Mouse (Mus musculus): ENCODE data around the gene Alox12b. TPM values are rescaled to one million over a fixed set of nuclear protein-coding genes. Genes with fewer than 3 reads are reported as not detected.

The Alox12b gene
- total RNA-seq, 2 experiments from 2014 or later: not detected

- peak; percentile 93 for DNase-seq
These were observed 32.9 kb upstream of the Alox12b start for GRCm38 (mm10) chr11:69123693-69124497.

- DNase-seq: peak; percentile 80
These were observed 32.3 kb upstream of the Alox12b start for GRCm38 (mm10) chr11:69124498-69124847.

DNA sequence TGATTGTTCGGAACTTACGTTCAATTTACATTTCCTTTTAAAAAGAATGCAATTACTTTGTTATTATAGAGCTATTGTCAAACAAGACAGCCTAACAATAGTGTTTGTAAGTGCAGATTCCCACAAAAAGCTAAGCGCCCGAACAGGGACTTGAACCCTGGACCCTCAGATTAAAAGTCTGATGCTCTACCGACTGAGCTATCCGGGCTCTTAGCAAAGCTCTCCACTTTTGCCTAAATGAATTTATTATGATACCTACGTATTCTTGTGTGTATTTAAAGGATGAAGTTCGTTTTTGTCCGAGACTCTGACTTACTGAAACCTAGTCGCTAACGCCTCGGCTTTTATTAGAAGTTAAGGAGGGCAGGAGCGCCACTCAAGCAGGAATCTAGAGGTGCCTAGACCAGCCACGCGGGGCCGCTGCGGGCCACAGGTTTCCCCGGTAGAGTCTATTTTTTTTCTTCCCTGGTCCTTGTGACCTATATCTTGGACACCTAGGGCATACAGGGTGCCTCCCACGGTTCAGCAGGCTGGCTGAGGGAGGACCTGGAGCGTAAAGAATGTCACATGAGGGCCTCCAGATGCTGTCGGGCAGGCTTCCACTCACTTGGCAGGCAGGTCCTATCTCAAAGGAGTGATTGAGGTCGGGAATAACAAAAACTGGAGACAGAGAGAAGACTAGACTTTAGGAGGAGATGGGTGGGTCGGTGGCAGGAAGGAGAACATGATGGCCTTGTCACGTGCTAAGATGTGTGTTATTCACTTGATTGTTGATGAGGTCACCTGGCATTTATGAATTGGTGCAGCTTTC, 31.5 kb upstream of the Alox12b start:
- DNase-seq: peak; percentile 84

DNA sequence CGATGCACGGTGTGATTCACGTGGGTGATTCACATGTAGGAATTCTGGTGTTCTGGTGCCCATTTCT, 31.1 kb upstream of the Alox12b start, which contains the start of gene Aloxe3:
Gene Aloxe3 (plus strand): TSS at position 45 of the 67 bp plus-strand sequence.
- DNase-seq: no peak

- DNase-seq: no peak
These were observed 30.7 kb upstream of the Alox12b start for GRCm38 (mm10) chr11:69125919-69126705.

- no peak for DNase-seq
These were observed 30.1 kb upstream of the Alox12b start for GRCm38 (mm10) chr11:69126706-69127095.

DNA sequence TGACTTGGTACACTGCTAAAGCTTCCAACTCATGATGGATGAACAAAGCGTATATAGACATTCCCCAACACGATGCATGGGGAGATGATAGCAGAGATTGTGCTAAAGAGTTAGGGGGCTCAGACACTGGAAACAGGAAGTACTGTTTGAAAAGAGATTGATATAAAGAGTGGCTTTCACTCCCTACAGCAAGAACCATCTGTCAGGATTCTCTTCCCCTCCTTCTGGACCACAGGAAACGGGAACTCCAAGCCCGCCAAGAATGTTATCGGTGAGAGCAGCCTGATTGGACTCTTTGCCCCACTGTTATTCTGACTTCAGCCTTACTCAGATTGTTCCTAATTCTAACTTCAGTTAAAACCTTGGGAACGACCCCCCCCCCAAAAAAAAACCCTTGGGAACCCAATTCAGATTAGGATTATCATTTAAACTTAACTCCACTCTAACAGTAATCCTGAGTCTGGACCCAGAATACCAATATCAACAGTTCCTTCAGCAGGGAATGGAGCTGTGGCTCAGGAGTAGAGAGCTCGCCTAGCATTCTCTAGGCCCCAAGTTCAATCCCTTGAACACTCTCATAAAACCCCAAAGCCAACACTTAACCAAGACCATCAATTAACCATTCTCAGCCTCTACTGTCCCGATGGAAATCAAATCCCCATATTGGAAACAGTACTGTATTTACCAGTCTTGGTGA, 28.2 kb upstream of the Alox12b start:
- DNase-seq: no peak

- no peak for DNase-seq
These were observed 23.2 kb upstream of the Alox12b start for GRCm38 (mm10) chr11:69133566-69133922.

GRCm38 (mm10) chr11:69133923-69134621, 22.7 kb upstream of the Alox12b start:
- DNase-seq: peak; percentile 46

DNA sequence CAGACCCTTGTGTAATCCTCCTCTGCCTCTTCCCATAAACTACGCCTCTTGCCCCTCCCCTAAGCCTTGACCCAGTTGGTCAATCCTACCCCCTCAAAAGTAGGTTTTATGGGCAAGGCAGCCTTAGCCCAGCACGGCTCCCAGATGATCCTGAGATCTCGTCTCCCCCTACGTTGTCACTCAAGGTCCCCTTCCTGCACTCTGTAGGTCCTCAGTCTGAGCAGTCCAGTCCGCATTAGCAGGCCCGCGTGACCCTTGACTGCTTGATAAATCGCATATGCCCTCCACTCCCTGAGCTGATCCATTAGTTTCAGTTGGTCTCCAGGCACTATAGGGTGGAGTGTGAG, 22.2 kb upstream of the Alox12b start:
- no peak for DNase-seq

DNA sequence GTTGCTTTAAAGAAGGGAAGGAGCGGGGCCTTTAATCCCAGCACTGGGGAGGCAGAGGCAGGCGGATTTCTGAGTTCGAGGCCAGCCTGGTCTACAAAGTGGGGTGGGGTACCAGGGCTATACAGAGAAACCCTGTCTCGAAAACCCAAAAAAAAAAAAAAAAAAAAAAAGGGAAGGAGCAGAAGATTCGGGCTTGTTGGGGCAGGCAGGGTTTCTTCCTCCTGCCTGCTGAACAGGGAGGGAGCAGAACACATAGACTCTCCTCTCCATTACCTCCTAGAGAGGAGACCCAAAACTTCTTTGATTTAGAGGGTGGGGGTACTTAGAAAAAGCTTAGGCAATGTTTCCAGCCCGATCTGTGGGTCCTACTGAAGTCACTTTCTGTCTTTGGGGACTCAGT, 21.4 kb upstream of the Alox12b start:
- DNase-seq: no peak

- DNase-seq: no peak
These were observed 9.2 kb upstream of the Alox12b start for GRCm38 (mm10) chr11:69147546-69147945.

DNA sequence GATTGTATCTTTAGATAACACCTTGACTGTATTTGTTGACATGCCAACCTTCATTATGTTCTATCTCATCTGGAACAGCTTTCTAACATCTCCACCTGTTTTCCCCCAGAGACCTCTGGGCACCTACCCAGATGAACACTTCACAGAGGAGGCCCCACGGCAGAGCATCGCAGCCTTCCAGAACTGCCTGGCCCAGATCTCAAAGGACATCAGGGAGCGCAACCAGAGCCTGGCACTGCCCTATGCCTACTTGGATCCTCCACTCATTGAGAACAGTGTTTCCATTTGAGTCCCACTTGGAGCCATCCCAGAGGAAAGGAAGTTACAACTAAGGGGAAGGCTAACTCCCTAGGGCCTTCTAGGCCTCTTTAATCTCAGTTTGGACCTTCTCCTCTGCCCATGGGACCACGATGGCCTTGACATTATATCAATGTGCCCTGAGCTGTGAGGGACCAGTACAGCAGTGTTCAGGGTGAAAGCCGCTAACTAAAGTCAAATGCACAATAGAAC, 8.3 kb upstream of the Alox12b start:
- no peak for DNase-seq

GRCm38 (mm10) chr11:69149728-69150127, 7.1 kb upstream of the Alox12b start:
- peak; percentile 29 for DNase-seq

DNA sequence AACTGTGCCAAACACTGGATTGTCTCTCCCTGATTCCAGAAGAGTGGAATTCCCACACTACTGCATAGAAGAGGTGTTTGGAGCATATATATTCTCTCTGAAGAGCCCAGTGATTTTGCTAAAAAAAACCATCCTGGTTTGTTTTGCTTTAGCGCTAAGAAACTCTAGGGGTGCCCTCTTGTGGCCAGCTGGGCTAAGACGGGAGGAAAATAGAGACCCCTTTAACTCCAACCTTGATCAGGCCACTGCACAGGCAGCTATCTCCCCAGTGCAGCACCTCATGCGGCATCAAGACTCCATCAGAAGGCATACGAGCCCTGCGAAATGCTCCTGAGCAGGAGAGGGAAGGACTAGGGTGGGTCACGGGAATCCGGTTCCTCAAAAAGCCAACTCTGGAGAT, 6.3 kb upstream of the Alox12b start:
- peak; percentile 82 for DNase-seq

DNA sequence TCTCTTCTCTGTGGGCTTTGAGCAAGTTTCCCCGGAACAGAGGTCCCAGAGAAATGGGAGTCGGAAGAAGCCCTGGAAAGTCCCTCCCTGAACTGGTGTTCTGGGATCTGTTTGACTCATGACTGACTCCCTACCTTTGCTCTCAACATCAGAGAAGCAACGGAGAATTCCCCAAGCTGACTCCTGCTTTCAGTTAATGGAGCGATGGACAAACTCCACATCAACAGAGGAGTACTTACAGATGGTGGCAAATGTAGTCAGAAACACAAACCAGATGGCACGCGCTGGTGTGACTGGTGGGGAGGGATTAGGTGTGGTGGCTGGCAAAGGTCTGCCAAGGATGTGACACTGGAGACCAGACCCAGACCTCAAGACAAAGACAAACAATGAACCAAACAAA, 5.8 kb upstream of the Alox12b start:
- no peak for DNase-seq

GRCm38 (mm10) chr11:69153831-69154230, 3.0 kb upstream of the Alox12b start:
- no peak for DNase-seq

DNA sequence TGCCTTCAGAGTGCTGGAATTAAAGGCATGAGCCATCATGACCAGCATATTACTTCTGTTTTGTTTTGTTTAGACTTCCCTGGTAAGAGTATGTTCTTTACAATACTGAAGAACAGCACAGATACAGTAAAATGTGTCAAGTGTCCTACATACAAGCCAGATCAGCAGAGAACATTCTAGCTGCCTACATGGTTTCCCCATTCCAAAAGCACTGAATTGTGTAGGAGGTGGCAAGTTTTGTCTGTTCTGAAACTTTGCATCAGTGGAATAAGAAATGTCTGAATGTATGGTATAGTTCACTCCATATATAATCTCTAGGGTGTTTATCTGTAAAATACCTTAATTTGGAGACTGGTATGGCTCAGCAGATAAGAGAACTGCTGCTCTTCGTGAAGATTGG, 1.4 kb upstream of the Alox12b start:
- DNase-seq: no peak

DNA sequence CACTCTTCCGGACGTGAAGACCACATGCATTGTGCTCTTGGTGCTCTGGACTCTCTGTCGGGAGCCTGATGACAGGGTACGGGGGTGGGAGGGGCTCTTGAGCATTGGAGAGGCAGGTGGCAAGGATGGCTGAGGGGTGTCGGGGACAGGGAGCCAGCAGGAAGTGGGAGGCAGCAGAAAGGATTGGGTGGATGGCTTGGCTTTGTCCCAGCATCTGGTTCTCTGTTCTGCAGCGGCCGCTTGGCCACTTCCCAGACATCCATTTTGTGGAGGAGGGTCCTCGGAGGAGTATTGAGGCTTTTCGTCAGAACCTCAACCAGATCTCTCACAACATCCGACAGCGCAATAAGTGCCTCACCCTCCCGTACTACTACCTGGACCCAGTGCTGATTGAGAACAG, 12.5 kb downstream of the Alox12b start:
- DNase-seq: peak; percentile 26

- DNase-seq: peak; percentile 87
These were observed 14.8 kb downstream of the Alox12b start for GRCm38 (mm10) chr11:69171626-69172025.

DNA sequence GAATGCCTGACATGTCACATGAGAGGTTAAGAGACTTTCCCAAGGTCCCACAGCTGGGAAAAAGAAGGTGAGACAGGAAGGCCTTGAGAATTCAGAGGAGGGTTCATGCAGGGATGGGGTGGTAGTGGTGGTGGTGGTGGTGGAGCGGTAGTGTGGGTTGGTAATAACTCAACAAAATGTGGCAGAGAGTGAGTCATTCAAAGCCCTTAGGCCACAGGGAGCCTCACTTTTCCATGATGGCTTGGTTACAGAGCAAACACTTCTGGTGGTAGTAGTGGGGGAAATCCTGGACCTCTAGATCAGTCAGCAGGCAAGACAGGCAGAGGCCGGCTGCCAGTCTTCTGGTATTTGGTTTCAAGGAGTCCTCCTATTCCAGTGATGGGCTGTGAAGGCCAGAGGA, 15.8 kb downstream of the Alox12b start:
- DNase-seq: no peak

GRCm38 (mm10) chr11:69174722-69175121, 17.9 kb downstream of the Alox12b start:
- no peak for DNase-seq
